Mouse (Mus musculus): ENCODE results near the gene Grid1.

- no peak for TF ChIP-seq POLR2A (IDR thresholded peaks at IDR 0.05; ENCODE audit: low read depth, low read length)
- TF ChIP-seq CTCF (IDR thresholded peaks at IDR 0.05; ENCODE audit: extremely low read depth, insufficient read length, insufficient replicate concordance, low read depth, low read length) = no peak
Observed at GRCm38 (mm10) chr14:34948249-34948648, 128.3 kb downstream of the Grid1 start.
